Comparison of ENCODE assay signal across 16 mouse cellular contexts in genomic region chr19:54015503-54015902, GRCm38 (mm10). TPM values are rescaled to one million over a fixed set of nuclear protein-coding genes. Genes with fewer than 3 reads are reported as not detected.
"Had no signal": no experiment of that assay in that cellular context is flagged by ENCODE, and none has a peak within 500 bp of the region (broad histone marks: within the 10 kb centered on the region; RNA-seq: fewer than 3 reads in every experiment).

No protein-coding gene starts in this region.

- H3K9ac ChIP-seq: liver, postnatal 0 days; lung, embryonic 14.5 days; midbrain, embryonic 12.5 days; neural tube, embryonic 13.5 days; neural tube, embryonic 15.5 days had no signal

- H3K27ac ChIP-seq: midbrain, embryonic 10.5 days; midbrain, embryonic 12.5 days; neural tube, embryonic 13.5 days; neural tube, embryonic 15.5 days had no signal

- H3K9me3 ChIP-seq: midbrain, embryonic 10.5 days; midbrain, embryonic 12.5 days; neural tube, embryonic 13.5 days; neural tube, embryonic 15.5 days had no signal

- H3K27me3 ChIP-seq: midbrain, embryonic 12.5 days; neural tube, embryonic 13.5 days; neural tube, embryonic 15.5 days had no signal

- H3K4me2 ChIP-seq: lung, embryonic 14.5 days; midbrain, embryonic 12.5 days; neural tube, embryonic 13.5 days; neural tube, embryonic 15.5 days had no signal

- H3K4me3 ChIP-seq: midbrain, embryonic 10.5 days; midbrain, embryonic 12.5 days; myocyte; neural tube, embryonic 13.5 days; neural tube, embryonic 15.5 days had no signal

- H3K36me3 ChIP-seq: midbrain, embryonic 12.5 days; neural tube, embryonic 13.5 days; neural tube, embryonic 15.5 days had no signal

- ATAC-seq: liver, postnatal 0 days; midbrain, embryonic 16.5 days had no signal

- DNase-seq: liver, postnatal 0 days; lung, embryonic 14.5 days; lung, postnatal 10 days; lung, postnatal 4 days; midbrain, embryonic 14.5 days; right cerebral cortex, postnatal 14 days; thymus, adult 18-20 months; thymus, postnatal 14 days; thymus, postnatal 36 days had no signal

- H3K4me1 ChIP-seq: midbrain, embryonic 12.5 days had no signal

RNA-seq across cellular contexts. Expression of gene Adra2a, which starts 28.4 kb away (rescaled TPM):
- total RNA-seq: megakaryocyte, adult 5-6 weeks had no signal
